Mouse (Mus musculus): Measurements from ENCODE around the gene Thsd7b. TPM values are rescaled to one million over a fixed set of nuclear protein-coding genes. Genes with fewer than 3 reads are reported as not detected.

The Thsd7b gene
- polyA plus RNA-seq, 1 experiment, result 0.02 TPM

- Histone ChIP-seq H3K79me2 (ENCODE audit: control insufficient read depth, insufficient read depth) (no peaks in the 10 kb centered on the region), H3K79me3 (ENCODE audit: low read depth) (no peaks in the 10 kb centered on the region), H3K4me3 (ENCODE audit: insufficient read depth, poor library complexity, severe bottlenecking) (no peak overlapping the region), H3K27me3 (ENCODE audit: control insufficient read depth, insufficient read depth, insufficient read length) (no peaks in the 10 kb centered on the region), H3ac (ENCODE audit: control insufficient read depth, insufficient read length, low read depth) (no peak overlapping the region), H3K36me3 (ENCODE audit: control insufficient read depth, insufficient read depth) (no peaks in the 10 kb centered on the region)
- TF ChIP-seq FOSL1 (IDR thresholded peaks at IDR 0.05; ENCODE audit: insufficient read depth, low read length, poor library complexity, severe bottlenecking), result no peak
- TF ChIP-seq CEBPB (IDR thresholded peaks at IDR 0.05; ENCODE audit: low read depth), result no peak
- no peak for TF ChIP-seq CTCF (IDR thresholded peaks at IDR 0.05; ENCODE audit: control insufficient read depth, insufficient read depth, insufficient read length)
- no peak for TF ChIP-seq MYOD1 (IDR thresholded peaks at IDR 0.05; ENCODE audit: control insufficient read depth, insufficient read length, low read depth)
- no peak for TF ChIP-seq MAX (IDR thresholded peaks at IDR 0.05)
- no peak for TF ChIP-seq USF1 (IDR thresholded peaks at IDR 0.05; ENCODE audit: low read depth)
- no peak for TF ChIP-seq MYOG (IDR thresholded peaks at IDR 0.05; ENCODE audit: control insufficient read depth, extremely low read depth, insufficient read length)
Observed at GRCm38 (mm10) chr1:129543169-129543568, 270.1 kb downstream of the Thsd7b start.

- Histone ChIP-seq H3K36me3 (ENCODE audit: control insufficient read depth, insufficient read depth) (no peaks in the 10 kb centered on the region), H3K27me3 (ENCODE audit: control insufficient read depth, insufficient read depth, insufficient read length) (no peaks in the 10 kb centered on the region), H3K4me3 (ENCODE audit: insufficient read depth, poor library complexity, severe bottlenecking) (no peak overlapping the region), H3K79me2 (ENCODE audit: control insufficient read depth, insufficient read depth) (no peaks in the 10 kb centered on the region), H3K79me3 (ENCODE audit: low read depth) (no peaks in the 10 kb centered on the region), H3ac (ENCODE audit: control insufficient read depth, insufficient read length, low read depth) (no peak overlapping the region)
- no peak for TF ChIP-seq MYOD1 (IDR thresholded peaks at IDR 0.05; ENCODE audit: control insufficient read depth, insufficient read length, low read depth)
- no peak for TF ChIP-seq CEBPB (IDR thresholded peaks at IDR 0.05; ENCODE audit: low read depth)
- no peak for TF ChIP-seq MAX (IDR thresholded peaks at IDR 0.05)
- no peak for TF ChIP-seq MYOG (IDR thresholded peaks at IDR 0.05; ENCODE audit: control insufficient read depth, extremely low read depth, insufficient read length)
- no peak for TF ChIP-seq USF1 (IDR thresholded peaks at IDR 0.05; ENCODE audit: low read depth)
- no peak for TF ChIP-seq CTCF (IDR thresholded peaks at IDR 0.05; ENCODE audit: control insufficient read depth, insufficient read depth, insufficient read length)
Observed at GRCm38 (mm10) chr1:129558054-129558453, 285.0 kb downstream of the Thsd7b start.

GRCm38 (mm10) chr1:129559137-129559536 lies 286.0 kb downstream of the Thsd7b start:
- Histone ChIP-seq H3K79me3 (ENCODE audit: low read depth) (no peaks in the 10 kb centered on the region), H3K36me3 (ENCODE audit: control insufficient read depth, insufficient read depth) (no peaks in the 10 kb centered on the region), H3K79me2 (ENCODE audit: control insufficient read depth, insufficient read depth) (no peaks in the 10 kb centered on the region), H3ac (ENCODE audit: control insufficient read depth, insufficient read length, low read depth) (no peak overlapping the region), H3K27me3 (ENCODE audit: control insufficient read depth, insufficient read depth, insufficient read length) (no peaks in the 10 kb centered on the region), H3K4me3 (ENCODE audit: insufficient read depth, poor library complexity, severe bottlenecking) (no peak overlapping the region)
- TF ChIP-seq CTCF (IDR thresholded peaks at IDR 0.05; ENCODE audit: control insufficient read depth, insufficient read depth, insufficient read length) (no peak), MAX (IDR thresholded peaks at IDR 0.05) (no peak)

GRCm38 (mm10) chr1:129559812-129560211 lies 286.7 kb downstream of the Thsd7b start:
- Histone ChIP-seq H3ac (ENCODE audit: control insufficient read depth, insufficient read length, low read depth) (no peak overlapping the region), H3K79me2 (ENCODE audit: control insufficient read depth, insufficient read depth) (no peaks in the 10 kb centered on the region), H3K36me3 (ENCODE audit: control insufficient read depth, insufficient read depth) (no peaks in the 10 kb centered on the region), H3K79me3 (ENCODE audit: low read depth) (no peaks in the 10 kb centered on the region), H3K4me3 (ENCODE audit: insufficient read depth, poor library complexity, severe bottlenecking) (no peak overlapping the region), H3K27me3 (ENCODE audit: control insufficient read depth, insufficient read depth, insufficient read length) (no peaks in the 10 kb centered on the region)
- TF ChIP-seq CEBPB (IDR thresholded peaks at IDR 0.05; ENCODE audit: low read depth), result no peak
- no peak for TF ChIP-seq MYOD1 (IDR thresholded peaks at IDR 0.05; ENCODE audit: control insufficient read depth, insufficient read length, low read depth)
- no peak for TF ChIP-seq FOSL1 (IDR thresholded peaks at IDR 0.05; ENCODE audit: insufficient read depth, low read length, poor library complexity, severe bottlenecking)
- TF ChIP-seq MYOG (IDR thresholded peaks at IDR 0.05; ENCODE audit: control insufficient read depth, extremely low read depth, insufficient read length), result no peak
- no peak for TF ChIP-seq USF1 (IDR thresholded peaks at IDR 0.05; ENCODE audit: low read depth)
- no peak for TF ChIP-seq MAX (IDR thresholded peaks at IDR 0.05)
- TF ChIP-seq CTCF (IDR thresholded peaks at IDR 0.05; ENCODE audit: control insufficient read depth, insufficient read depth, insufficient read length), result no peak

GRCm38 (mm10) chr1:129562707-129563106 lies 289.6 kb downstream of the Thsd7b start:
- H3ac ChIP-seq (ENCODE audit: control insufficient read depth, insufficient read length, low read depth), result no peak overlapping the region
- no peaks in the 10 kb centered on the region for H3K27me3 ChIP-seq (ENCODE audit: control insufficient read depth, insufficient read depth, insufficient read length)
- TF ChIP-seq MYOD1 (IDR thresholded peaks at IDR 0.05; ENCODE audit: control insufficient read depth, insufficient read length, low read depth), result no peak
- TF ChIP-seq MAX (IDR thresholded peaks at IDR 0.05), result no peak
- no peak for TF ChIP-seq CEBPB (IDR thresholded peaks at IDR 0.05; ENCODE audit: low read depth)
- TF ChIP-seq USF1 (IDR thresholded peaks at IDR 0.05; ENCODE audit: low read depth), result no peak
- no peak for TF ChIP-seq CTCF (IDR thresholded peaks at IDR 0.05; ENCODE audit: control insufficient read depth, insufficient read depth, insufficient read length)
- TF ChIP-seq FOSL1 (IDR thresholded peaks at IDR 0.05; ENCODE audit: insufficient read depth, low read length, poor library complexity, severe bottlenecking), result no peak
- TF ChIP-seq MYOG (IDR thresholded peaks at IDR 0.05; ENCODE audit: control insufficient read depth, extremely low read depth, insufficient read length), result no peak
- no peaks in the 10 kb centered on the region for H3K79me3 ChIP-seq (ENCODE audit: low read depth)
- H3K4me3 ChIP-seq (ENCODE audit: insufficient read depth, poor library complexity, severe bottlenecking), result no peak overlapping the region
- H3K79me2 ChIP-seq (ENCODE audit: control insufficient read depth, insufficient read depth), result no peaks in the 10 kb centered on the region
- H3K36me3 ChIP-seq (ENCODE audit: control insufficient read depth, insufficient read depth), result no peaks in the 10 kb centered on the region

- TF ChIP-seq CEBPB (IDR thresholded peaks at IDR 0.05; ENCODE audit: low read depth) (no peak), MYOG (IDR thresholded peaks at IDR 0.05; ENCODE audit: control insufficient read depth, extremely low read depth, insufficient read length) (no peak), USF1 (IDR thresholded peaks at IDR 0.05; ENCODE audit: low read depth) (no peak), CTCF (IDR thresholded peaks at IDR 0.05; ENCODE audit: control insufficient read depth, insufficient read depth, insufficient read length) (no peak)
- H3K79me3 ChIP-seq (ENCODE audit: low read depth), result no peaks in the 10 kb centered on the region
- no peaks in the 10 kb centered on the region for H3K36me3 ChIP-seq (ENCODE audit: control insufficient read depth, insufficient read depth)
- no peak overlapping the region for H3ac ChIP-seq (ENCODE audit: control insufficient read depth, insufficient read length, low read depth)
- no peaks in the 10 kb centered on the region for H3K79me2 ChIP-seq (ENCODE audit: control insufficient read depth, insufficient read depth)
- no peaks in the 10 kb centered on the region for H3K27me3 ChIP-seq (ENCODE audit: control insufficient read depth, insufficient read depth, insufficient read length)
- H3K4me3 ChIP-seq (ENCODE audit: insufficient read depth, poor library complexity, severe bottlenecking), result no peak overlapping the region
Observed at GRCm38 (mm10) chr1:129570522-129570921, 297.4 kb downstream of the Thsd7b start.

Data from C2C12 (cell line).